Mouse (Mus musculus) forebrain, postnatal 0 days (tissue): ENCODE measurements around the gene 4930404N11Rik. TPM values are rescaled to one million over a fixed set of nuclear protein-coding genes. Genes with fewer than 3 reads are reported as not detected.

Experiments used
- ATAC-seq: fragments of 200-750 bp; cut with Nextera tagmentation; 2 replicates; pipeline ENCODE4 v1.8.0; 2017; ENCODE audit warnings: mild to moderate bottlenecking, moderate library complexity
- DNase-seq: peaks from one replicate; pipeline ENCODE4 v3.0.0-alpha.2; 2015
- H3K27ac ChIP-seq: fragments of 300-500 bp; sonication (generic); 2 replicates; pipeline ENCODE4 v1.5.1; 2014; ENCODE audit warnings: low read depth, mild to moderate bottlenecking, antibody characterized with exemption, low read length, moderate library complexity, mixed read lengths
- H3K27me3 ChIP-seq: fragments of 300-500 bp; sonication (generic); 2 replicates; pipeline ENCODE4 v1.6.1; 2014; ENCODE audit warnings: mild to moderate bottlenecking, low read length, mixed read lengths; ENCODE audit not compliant: insufficient read depth
- H3K36me3 ChIP-seq: fragments of 300-500 bp; sonication (generic); 2 replicates; pipeline ENCODE4 v1.6.1; 2014; ENCODE audit warnings: mild to moderate bottlenecking, moderate library complexity; ENCODE audit not compliant: insufficient read depth
- H3K4me1 ChIP-seq: fragments of 300-500 bp; sonication (generic); 2 replicates; pipeline ENCODE4 v1.6.1; 2014; ENCODE audit warnings: antibody characterized with exemption; ENCODE audit not compliant: insufficient read depth
- H3K4me2 ChIP-seq: fragments of 300-500 bp; sonication (generic); 2 replicates; pipeline ENCODE4 v1.6.1; 2014; ENCODE audit warnings: low read depth, mild to moderate bottlenecking, moderate library complexity
- H3K4me3 ChIP-seq: fragments of 300-500 bp; sonication (generic); 2 replicates; pipeline ENCODE4 v1.5.1; 2014; ENCODE audit warnings: low read depth, low read length, mixed read lengths
- H3K9ac ChIP-seq: fragments of 300-500 bp; sonication (generic); 2 replicates; pipeline ENCODE4 v1.6.1; 2014; ENCODE audit warnings: mild to moderate bottlenecking
- H3K9me3 ChIP-seq: fragments of 300-500 bp; sonication (generic); 2 replicates; pipeline ENCODE4 v1.6.1; 2016; ENCODE audit warnings: low read length
- CTCF ChIP-seq: sonication (generic); IDR thresholded peaks from 2 replicates; pipeline ENCODE4 v1.5.1; 2016; ENCODE audit warnings: antibody characterized with exemption, control low read depth, low read depth
- WGBS: fragments of 180-500 bp; shearing (Covaris S2); extraction: QIAGEN DNeasy Blood & Tissue Kit; methylation state at CpG from one replicate; pipeline ENCODE4 v1.1.7; 2014; 5-methylcytosine and 5-hydroxymethylcytosine counted together
- polyA plus RNA-seq: library from polyadenylated mRNA; unstranded; fragments of >200 nt; fragmentation: Nextera tagmentation; extraction: Ambion mirVana; gene quantifications from 2 replicates; pipeline ENCODE4 v1.2.1, GENCODE M21; 2015
- total RNA-seq: library from RNA; depleted of rRNA; stranded (reverse); fragments of >200 nt; gene quantifications from 2 replicates; pipeline ENCODE4 v1.2.3, GENCODE M21; 2014

The 4930404N11Rik gene
- total and polyA plus RNA-seq, 2 experiments from 2014 or later = 0.16 TPM; not detected in 1

- Histone ChIP-seq H3K36me3 (no peaks in the 10 kb centered on the region), H3K27me3 (no peaks in the 10 kb centered on the region), H3K4me1 (peaks cover 8% of the 10 kb centered on the region), H3K27ac (no peak overlapping the region), H3K4me3 (no peak overlapping the region), H3K9ac (no peak overlapping the region), H3K4me2 (peak overlapping the region; percentile 95; the same call in 1 of the 2 replicates), H3K9me3 (no peaks in the 10 kb centered on the region)
- ATAC-seq (no peak), DNase-seq (no peak)
- no peak for TF ChIP-seq CTCF
- WGBS = 43% methylated on average over 12 of the region's 12 CpGs
These were observed 9.1 kb downstream of the 4930404N11Rik start for GRCm38 (mm10) chr10:81356352-81356990.

GRCm38 (mm10) chr10:81355533-81355932 is 10.1 kb downstream of the 4930404N11Rik start:
- Histone ChIP-seq H3K4me1 (peaks cover 8% of the 10 kb centered on the region), H3K27ac (no peak overlapping the region), H3K4me2 (no peak overlapping the region), H3K4me3 (no peak overlapping the region), H3K9me3 (no peaks in the 10 kb centered on the region), H3K9ac (no peak overlapping the region), H3K27me3 (no peaks in the 10 kb centered on the region), H3K36me3 (no peaks in the 10 kb centered on the region)
- no peak for TF ChIP-seq CTCF
- 76% methylated on average over 4 of the region's 4 CpGs for WGBS
- DNase-seq (no peak), ATAC-seq (no peak)

GRCm38 (mm10) chr10:81354738-81355477 is 10.7 kb downstream of the 4930404N11Rik start:
- Histone ChIP-seq H3K4me1 (peaks cover 8% of the 10 kb centered on the region), H3K9ac (no peak overlapping the region), H3K27ac (no peak overlapping the region), H3K9me3 (no peaks in the 10 kb centered on the region), H3K4me2 (no peak overlapping the region), H3K36me3 (no peaks in the 10 kb centered on the region), H3K4me3 (no peak overlapping the region), H3K27me3 (no peaks in the 10 kb centered on the region)
- no peak for TF ChIP-seq CTCF
- ATAC-seq (no peak), DNase-seq (no peak)
- WGBS = 68% methylated on average over 9 of the region's 9 CpGs

- H3K36me3 ChIP-seq = no peaks in the 10 kb centered on the region
- H3K9ac ChIP-seq = no peak overlapping the region
- H3K4me2 ChIP-seq = no peak overlapping the region
- H3K9me3 ChIP-seq = no peaks in the 10 kb centered on the region
- no peak overlapping the region for H3K27ac ChIP-seq
- H3K4me1 ChIP-seq = no peaks in the 10 kb centered on the region
- WGBS = 30% methylated on average over 9 of the region's 9 CpGs
- H3K4me3 ChIP-seq = no peak overlapping the region
- no peak for TF ChIP-seq CTCF
- no peak for DNase-seq
- H3K27me3 ChIP-seq = no peaks in the 10 kb centered on the region
- no peak for ATAC-seq
These were observed 13.8 kb downstream of the 4930404N11Rik start for GRCm38 (mm10) chr10:81351678-81352291.

GRCm38 (mm10) chr10:81350351-81351063 is 15.1 kb downstream of the 4930404N11Rik start, which contains the start of gene Hmg20b:
Gene Hmg20b (minus strand): TSS chr10:81350480.
- WGBS = 3% methylated on average over 54 of the region's 54 CpGs
- H3K4me1 ChIP-seq = 0 out of 2 replicates have a peak, but pooled peaks cover 3% of the 10 kb centered on the region
- H3K27me3 ChIP-seq = no peaks in the 10 kb centered on the region
- DNase-seq = peak; percentile 99
- peak within 1 kb of the TSS; percentile 40 for H3K9ac ChIP-seq
- H3K4me3 ChIP-seq = peak within 1 kb of the TSS; percentile 45
- peak; percentile 98 for ATAC-seq
- no peaks in the 10 kb centered on the region for H3K36me3 ChIP-seq
- peak; percentile 93 for TF ChIP-seq CTCF
- H3K4me2 ChIP-seq = peak within 1 kb of the TSS; percentile 79
- no peak within 1 kb of the TSS for H3K27ac ChIP-seq
- H3K9me3 ChIP-seq = no peaks in the 10 kb centered on the region

GRCm38 (mm10) chr10:81349961-81350350 is 15.7 kb downstream of the 4930404N11Rik start:
- DNase-seq = no peak
- no peaks in the 10 kb centered on the region for H3K9me3 ChIP-seq
- peaks cover 3% of the 10 kb centered on the region for H3K27me3 ChIP-seq
- 6% methylated on average over 25 of the region's 29 CpGs for WGBS
- H3K27ac ChIP-seq = no peak overlapping the region
- H3K36me3 ChIP-seq = no peaks in the 10 kb centered on the region
- H3K4me2 ChIP-seq = peak overlapping the region; percentile 79
- TF ChIP-seq CTCF = no peak
- H3K4me1 ChIP-seq = 0 out of 2 replicates have a peak, but pooled peaks cover 3% of the 10 kb centered on the region
- no peak for ATAC-seq
- peak overlapping the region; percentile 45 for H3K4me3 ChIP-seq
- H3K9ac ChIP-seq = peak overlapping the region; percentile 23
